Mouse (Mus musculus) thymus, postnatal 10 days (tissue): Measurements from ENCODE around the gene Oas1c.
A peak's percentile ranks its signal among the peaks of the same experiment; 100 is the strongest.
"Not testable (repeated sequence)": the region's sequence is repeated elsewhere in the genome, so short reads cannot be mapped to it uniquely, and the experiment has no call there.

ENCODE experiments used
- DNase-seq, 2 experiments: peaks; one replicate each; pipeline ENCODE4 v3.0.0; 2021; ENCODE audit warnings: low spot score in 2 of 2

The Oas1c gene

DNA sequence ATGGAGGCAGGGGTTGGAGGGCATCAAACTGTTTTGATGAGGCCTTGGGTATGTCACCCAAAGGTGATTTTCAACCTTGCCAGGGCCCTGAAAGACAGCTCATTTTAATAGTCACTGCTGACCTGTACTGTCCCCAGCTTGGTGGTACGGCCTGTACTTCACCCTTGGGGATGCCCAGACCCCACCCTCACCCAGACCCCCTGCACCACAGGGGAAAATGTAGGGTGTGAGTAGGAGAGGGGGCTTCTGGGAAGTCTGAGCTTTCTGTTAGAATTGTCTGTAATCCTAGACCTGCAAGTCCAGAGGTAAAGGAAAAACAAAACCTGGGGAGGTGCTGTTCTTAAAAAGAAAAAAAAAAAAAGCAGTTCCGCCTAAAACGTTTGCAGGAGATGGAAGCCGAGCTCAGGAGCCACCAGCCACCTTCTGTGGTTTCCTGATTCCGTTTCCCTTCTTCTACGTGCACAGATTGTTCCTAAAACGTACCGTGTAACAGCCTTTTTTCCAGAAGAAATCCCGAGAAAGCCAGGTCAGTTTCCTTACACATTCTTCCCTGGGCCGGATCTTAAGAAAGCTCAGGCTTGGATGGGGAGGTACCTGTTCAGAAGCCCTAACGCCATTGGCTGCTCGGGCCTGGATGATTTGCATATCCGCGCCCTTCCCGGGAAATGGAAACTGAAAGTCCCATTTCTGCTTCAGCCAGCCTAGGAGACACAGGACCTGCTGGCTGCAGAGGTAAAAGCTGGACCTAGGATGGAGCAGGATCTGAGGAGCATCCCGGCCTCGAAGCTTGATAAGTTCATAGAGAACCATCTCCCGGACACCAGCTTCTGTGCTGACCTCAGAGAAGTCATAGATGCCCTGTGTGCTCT lies at the start of gene Oas1c:
Gene Oas1c (minus strand): TSS at position 564 of the 869 bp plus-strand sequence.
- DNase-seq: peak; percentile 63 to 73

DNA sequence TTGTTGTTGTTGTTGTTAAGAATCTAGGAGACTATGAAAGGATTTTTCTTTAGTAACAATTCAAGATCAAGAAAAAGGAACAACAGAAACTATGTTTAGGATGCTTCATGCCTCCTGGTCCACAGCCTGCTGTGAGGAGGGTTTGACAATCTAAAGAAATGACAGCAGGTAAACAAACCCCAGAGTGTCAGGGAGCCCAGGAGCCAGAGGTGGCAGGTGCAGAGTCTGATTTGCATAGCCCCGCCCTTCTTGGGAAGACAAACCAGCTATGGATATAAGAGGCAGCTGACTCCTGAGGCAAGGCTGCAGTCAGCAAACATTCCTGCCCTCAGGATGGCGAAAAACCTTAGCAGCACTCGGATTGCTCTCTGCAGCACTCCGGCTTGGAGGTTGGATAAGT lies 48.8 kb upstream of the Oas1c start, which contains the start of gene Oas1h:
Gene Oas1h (plus strand): TSS at position 301 of the 400 bp plus-strand sequence.
- DNase-seq: no peak

DNA sequence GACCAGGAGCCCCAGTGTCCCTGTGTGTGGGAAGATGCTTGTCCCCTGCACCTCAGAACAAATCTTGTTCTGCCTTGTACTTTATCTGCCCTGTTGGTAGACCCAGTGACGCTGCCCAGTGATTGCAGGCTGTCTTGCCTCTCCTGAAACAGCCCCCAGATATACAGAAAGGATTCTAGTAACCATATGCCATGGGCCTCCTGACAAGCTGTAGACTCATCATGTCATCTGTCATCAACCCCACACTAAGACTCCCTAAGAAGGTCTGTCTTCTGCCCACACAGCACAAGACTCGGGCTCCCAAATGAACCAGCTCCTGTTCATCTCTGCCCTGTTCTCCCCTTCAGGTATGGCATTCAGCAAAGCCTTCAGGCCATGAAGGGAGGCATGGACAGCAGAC lies 46.9 kb upstream of the Oas1c start:
- DNase-seq: no peak

DNA sequence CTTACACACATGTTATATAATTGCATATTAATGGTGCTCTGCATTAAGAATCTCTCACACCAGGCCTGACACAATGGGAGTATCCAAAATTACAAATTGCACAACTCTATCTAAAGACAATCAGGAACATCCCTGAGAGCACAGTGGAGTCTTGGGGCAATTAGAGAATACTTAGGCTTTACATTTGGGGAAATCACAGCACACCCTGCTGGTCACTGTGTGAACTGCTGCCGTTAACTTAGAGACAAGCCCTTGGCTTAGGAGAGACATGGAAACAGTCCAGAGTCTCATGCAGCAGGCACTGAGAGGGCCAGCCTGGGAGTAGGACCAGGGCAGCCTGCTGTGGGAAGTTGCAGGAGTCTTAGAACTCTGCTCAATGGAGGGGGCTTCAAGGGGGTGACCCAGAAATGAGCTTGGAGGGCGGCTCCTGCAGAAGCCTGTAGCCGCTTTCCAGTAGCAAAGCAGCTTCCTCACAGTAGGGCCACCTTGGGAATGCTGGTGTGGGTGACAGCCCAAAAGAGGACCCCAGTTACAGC lies 37.4 kb upstream of the Oas1c start:
- DNase-seq: peak in 1 of 2 experiments; percentile 36

DNA sequence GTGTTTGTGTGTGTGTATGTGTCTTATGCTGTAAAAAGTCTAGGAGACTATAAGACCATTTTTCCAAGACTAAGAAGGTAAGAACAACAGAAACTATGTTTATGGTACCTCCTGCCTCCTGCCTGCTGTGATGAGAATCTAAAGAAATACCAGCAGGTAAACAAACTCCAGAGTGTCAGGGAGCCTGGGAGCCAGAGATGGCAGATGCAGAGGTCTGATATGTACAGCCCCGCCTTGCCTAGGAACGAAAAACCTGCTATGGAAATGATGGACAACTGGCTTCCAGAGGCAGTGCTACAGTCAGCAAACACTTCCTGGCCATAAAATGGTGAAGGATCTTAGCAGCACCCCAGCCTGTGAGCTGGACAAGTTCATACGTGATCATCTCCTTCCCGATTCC lies 34.8 kb upstream of the Oas1c start, which contains the start of gene Oas1f:
Gene Oas1f (plus strand): TSS at position 301 of the 400 bp plus-strand sequence.
- DNase-seq: no peak

DNA sequence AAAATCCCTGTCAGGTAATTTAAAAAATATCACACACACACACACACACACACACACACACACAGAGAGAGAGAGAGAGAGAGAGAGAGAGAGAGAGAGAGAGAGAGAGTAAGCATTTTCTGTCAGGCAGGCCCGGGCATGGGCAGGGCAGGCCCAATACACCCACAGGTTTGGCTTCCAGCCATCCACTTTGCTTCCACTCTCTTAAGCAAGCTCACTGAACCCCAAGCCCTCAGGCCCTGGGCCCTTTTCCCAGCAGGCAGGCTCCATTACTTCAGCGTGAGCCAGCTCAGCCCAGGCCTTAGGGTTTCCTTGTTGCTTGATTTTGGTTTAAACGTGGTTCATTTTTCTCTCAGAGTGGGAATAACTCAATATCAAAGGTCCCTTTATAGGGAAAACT lies 32.4 kb upstream of the Oas1c start:
- DNase-seq: no peak

DNA sequence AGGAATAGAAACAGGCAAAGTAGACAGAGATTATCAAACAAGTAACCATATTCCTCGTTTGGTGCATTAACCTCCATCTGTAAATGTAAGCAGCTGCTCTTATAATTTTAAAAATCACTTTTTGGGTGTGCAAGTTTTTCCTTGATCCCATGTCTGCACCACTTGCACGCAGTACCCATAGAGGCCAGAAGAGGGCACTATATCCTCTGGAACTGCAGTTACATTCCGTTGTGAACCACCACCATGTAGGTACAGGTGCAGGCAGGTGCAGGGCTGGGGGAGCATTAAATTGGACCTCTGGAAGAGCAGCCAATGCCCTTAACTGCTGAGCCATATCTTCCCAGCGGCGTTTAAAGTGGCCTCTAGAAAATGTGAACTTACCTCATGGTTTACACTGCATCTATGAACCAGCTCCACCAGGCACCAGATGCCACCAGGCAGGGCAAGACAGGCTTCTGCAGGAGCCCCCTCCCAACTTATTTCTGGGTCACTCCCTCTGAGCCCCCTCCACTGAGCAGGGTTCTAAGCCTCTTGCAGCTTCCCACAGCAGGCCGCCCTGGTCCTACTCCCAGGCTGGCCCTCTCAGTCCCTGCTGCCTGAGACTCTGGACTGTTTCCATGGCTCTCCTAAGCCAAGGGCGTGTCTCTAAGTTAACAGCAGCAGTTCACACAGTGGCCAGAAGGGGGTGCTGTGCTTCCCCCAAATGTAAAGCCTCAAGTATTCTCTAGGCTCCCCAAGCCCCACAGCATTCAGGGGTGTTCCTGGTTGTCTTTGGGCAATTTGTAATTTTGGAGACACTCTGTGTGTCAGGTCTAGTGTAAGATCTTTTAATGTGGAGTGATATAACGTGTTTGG lies 24.6 kb upstream of the Oas1c start:
- DNase-seq: peak in 1 of 2 experiments; percentile 69

DNA sequence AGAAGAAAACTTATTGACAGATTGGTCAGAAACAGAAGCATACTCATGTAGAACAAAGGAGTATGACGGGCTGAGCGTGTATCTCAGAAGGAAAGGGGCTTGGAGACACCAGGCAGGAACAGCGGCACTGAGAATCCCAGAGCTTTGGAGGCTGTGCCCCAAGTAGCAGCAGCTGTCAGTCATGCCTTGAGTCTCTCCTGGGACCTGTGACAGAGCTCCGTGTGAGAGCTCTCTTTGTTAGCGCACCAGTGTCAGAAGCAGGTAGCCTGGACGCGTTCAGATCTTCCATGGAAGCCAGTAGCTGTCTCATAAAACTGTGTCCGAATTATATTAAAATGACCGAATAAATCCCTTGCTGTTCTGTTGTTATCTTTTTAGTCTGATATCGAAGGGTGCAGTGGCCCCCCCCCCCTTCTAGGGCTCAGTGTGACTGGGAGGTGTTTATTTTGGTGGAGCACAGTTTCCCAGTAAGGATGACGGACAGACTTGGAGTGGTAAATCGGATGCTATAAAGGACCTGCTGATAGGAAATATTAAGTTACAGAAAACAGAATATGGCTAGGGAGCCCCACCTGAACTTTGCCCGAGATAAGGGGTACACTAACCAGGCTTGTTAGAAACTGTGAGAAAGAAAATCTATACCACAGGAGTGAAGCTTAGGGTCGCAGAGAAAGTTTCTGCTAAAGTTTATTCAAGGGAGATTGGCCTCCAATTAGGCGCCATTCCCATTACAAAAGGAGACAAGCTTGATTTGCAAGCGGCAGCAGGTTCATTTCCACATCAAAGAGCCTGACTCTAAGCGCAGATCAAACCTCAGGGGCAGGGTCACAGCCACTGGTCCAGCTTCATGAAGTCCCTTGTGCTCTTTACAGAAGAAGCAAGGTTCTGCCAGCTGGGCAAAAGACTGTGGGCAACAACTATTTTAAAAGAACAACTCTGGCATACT lies 21.3 kb upstream of the Oas1c start:
- DNase-seq: no peak

DNA sequence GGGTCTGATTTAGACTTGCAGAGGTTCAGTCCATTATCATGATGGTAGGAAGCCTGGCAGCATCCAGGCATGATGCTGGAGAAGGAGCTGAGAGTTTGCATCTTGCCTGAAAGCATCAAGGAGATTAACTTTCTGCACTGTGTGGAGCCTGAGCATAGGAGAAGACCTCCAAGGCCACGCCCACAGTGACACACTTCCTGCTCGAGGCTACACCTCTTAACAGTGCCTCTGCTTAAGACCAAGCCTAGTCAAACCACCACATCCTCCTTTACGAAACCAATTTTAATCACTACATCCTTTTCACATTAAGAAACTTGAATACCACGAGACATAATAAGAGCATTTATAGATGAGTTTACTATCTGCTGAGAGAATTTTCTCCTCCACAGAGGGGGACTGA lies 18.7 kb upstream of the Oas1c start:
- no peak for DNase-seq

DNA sequence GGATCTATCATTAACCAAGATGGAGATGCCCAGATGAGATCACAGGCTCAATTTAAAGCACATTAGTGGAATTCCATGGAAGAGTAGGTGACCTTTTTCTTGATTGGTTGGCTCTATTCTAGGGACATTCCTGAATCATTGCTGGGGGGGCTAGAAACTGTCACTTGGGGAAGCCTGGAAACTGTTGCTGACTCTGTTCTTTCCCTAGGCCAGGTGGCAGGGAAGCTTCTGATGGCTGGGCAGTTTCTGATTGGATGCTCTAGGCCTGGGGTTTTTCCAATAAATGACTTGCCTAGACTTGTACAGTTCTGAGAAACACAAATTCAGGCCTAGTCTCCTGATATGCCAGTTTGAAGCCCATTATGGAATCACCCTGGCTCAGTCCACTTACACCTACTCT lies 6.7 kb upstream of the Oas1c start:
- no peak for DNase-seq

DNA sequence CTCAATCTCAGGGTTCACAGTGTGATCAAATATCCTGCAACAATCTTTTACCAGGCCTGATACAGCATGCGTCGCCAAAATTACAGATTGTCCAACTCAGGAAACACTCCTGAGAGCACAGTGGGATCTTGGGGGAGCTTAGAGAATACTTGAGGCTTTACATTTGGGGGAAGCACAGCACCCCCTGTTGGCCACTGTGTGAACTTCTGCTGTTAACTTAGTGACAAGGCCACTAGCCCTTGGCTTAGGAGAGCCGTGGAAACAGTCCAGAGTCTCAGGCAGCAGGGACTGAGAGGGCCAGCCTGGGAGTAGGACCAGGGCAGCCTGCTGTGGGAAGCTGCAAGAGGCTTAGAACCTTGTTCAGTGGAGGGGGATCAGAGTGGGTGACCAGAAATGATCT lies 3.6 kb upstream of the Oas1c start:
- peak; percentile 16 to 56 for DNase-seq

DNA sequence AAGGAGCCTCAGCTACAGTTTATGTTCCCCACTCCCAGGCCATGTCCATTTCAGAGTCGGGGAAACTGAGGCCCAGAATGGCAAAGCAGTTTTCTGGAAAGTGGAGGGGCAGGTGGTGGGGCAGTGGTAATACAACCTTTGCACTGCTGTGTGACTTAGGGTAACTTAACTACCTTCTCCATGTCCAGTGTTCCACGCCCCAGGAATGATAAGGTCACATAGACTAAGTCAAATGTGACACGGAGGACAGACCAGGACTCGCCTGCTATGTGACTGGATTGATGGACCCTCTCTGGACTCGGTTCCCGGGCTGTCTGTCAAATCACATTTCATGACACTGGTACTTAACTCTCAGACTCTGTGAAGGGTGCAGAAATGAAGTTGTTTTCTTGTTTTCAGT lies 709 bp upstream of the Oas1c start:
- no peak for DNase-seq

DNA sequence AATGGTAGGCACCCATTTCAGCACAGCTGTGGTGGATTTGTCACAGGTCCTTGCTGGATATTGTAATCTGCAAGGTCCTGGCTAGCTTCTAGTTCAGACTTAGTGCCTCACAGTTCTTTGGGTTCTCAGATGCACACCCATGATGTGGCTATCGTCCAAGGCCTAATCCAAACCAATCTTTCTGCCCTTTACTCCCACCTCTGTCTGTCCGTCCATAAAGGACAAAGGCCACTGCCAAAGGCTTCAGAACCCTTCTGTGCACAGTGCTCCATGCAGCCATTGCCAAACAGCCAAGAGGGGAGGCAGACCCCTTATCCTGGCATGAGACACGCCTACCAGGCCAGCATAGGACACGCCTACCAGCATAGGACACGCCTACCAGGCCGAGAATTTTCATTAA lies 3.1 kb downstream of the Oas1c start:
- DNase-seq: no peak

DNA sequence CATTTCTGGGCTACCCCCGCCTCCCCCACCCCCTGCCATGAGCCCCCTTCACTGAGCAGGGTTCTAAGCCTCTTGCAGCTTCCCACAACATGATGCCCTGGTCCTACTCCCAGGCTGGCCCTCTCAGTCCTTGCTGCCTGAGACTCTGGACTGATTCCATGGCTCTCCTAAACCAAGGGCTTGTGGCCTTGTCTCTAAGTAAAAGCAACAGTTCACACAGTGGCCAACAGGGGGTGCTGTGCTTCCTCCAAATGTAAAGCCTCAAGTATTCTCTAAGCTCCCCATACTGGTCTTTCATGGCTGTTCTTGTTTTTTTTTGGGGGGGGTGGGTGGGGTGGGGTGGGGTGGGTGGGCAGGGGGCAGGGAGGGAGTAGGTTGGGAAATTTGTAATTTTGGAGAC lies 5.9 kb downstream of the Oas1c start:
- peak; percentile 22 to 66 for DNase-seq

DNA sequence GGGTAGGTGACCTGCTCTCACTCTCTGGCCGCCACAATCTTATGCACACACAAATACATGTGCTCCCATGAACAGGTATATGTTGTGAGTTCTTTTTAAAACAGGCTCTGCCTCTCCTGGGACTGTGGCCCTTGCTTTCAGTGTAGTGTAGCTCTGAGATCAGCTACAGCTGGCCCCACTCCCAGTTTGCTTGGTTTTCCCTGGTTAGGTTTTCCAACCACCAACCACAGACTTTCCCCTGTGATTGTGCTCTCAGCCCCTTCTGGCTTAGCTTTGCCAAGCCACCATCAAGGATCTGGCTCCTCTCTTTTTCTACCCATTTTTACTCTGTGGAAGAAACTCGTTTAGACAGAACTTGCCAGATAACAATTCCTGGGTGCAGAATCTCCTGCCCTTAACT lies 8.7 kb downstream of the Oas1c start:
- DNase-seq: no peak

DNA sequence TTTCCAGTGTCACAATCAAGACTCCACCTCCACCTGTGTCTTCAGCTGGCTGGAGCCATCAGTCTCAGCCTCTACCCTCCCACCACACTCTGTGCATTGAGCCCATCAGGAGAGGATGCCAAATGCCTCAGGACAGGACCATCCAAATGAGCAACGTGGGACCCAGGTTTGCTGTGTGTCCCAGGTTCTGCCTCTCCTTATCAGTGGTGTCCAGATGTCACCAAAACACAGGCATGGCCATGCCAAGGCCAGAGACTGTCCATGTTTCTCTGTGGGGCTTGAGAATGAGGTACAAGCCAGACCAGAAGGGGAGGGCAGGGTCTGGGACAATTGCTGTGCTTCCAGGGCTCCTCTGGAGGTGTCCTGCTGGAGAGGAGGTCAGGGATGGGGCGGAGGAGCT lies 13.4 kb downstream of the Oas1c start:
- not testable (repeated sequence) for DNase-seq

DNA sequence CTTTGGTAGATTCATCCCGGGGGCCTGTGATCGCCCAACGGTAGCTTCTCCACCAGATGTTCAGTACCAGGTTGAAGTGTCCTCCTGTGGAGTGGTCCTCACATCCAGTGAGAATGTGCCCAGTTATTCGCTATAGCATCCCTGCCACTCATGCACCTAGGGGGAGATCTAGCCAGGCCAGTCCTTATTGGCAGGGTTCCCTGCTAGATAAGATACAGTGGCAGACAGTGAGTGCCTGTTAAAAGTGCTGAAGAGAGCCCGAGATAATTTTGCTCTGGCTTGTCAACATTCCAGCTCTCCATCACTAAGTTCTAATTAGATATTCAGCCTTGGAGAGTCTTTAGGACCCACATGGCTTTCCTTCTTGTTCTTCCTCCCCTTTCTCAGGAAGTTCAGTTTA lies 14.2 kb downstream of the Oas1c start:
- not testable (repeated sequence) for DNase-seq

DNA sequence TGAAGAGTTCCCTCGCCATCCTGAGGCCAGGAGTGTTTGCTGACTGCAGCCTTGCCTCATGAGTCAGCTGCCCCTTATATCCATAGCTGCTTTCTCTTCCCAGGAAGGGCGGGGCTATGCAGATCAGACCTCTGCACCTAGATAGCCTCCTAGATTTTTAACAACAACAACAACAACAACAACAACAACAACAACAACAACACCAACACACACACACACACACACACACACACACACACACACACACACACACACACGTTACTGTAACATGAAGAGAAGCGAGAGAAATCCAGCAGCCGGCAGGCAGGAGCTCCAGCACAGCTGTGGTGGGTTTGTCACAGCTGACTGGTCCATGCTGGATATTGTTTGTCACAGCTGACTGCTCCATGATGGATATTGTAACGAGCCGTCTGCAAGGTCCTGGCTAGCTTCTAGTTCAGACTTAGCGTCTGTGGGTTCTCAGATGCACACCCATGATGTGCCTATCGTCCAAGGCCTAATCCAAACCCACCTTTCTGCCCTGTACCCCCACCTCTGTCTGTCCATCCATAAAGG lies 16.8 kb downstream of the Oas1c start, which contains the start of gene Oas1e:
Gene Oas1e (minus strand): TSS at position 51 of the 555 bp plus-strand sequence.
- not testable (repeated sequence) for DNase-seq

DNA sequence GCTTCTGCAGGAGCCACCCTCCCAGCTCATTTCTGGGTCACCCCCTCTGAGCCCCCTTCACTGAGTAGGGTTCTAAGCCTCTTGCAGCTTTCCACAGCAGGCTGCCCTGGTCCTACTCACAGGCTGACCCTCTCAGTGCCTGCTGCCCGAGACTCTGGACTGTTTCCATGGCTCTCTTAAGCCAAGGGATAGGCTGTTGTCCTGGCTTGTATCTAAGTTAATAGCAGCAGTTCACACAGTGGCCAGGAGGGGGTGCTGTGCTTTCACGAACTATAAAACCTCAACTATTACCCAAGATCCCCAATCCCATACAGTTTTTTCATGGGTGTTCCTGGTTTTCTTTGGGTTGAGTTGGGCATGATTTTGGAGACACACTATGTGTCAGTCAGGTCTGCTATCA lies 19.3 kb downstream of the Oas1c start:
- DNase-seq: peak in 1 of 2 experiments; percentile 41

DNA sequence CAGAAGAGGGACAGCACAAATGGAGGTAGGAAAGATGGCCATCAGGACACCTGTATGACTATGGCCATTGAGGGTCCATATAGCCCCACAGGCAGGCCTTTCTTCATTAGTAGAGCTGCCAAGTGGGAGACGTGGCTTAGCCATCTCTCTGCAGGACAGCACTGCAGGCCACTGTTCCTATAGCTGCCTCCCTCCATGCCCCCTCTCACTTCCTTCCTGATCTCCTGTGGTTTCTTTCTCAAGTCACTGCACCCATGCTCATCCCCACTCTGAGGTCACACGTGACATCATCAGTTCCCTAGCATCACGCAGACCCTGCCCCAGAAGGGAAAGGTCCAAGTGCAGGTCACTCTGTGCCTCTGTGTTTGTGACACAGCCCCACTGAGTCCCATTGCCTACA lies 25.3 kb downstream of the Oas1c start:
- DNase-seq: no peak

DNA sequence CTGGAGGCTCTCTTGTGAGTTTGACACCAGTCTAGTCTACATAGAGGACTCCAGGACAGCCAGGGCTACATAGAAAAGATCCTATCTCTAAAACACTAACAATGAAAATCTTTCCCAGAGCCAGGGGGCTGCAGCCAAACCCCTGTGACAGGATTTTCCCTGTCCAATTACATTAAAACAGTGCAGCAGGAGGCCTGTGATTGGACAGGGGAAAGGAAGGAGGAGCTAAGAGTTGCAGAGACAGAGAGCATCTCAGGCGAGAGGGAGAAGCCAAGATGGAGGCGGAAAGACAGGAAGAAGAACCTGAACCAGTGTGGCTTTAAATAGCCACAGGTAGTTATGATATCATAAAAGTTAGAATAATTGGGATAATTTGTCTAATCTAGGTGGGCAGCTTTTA lies 29.9 kb downstream of the Oas1c start:
- no peak for DNase-seq
